Mouse (Mus musculus): ENCODE data around the gene Tex37. TPM values are rescaled to one million over a fixed set of nuclear protein-coding genes. Genes with fewer than 3 reads are reported as not detected.

The Tex37 gene
- polyA plus RNA-seq, 1 experiment from 2014 or later: not detected

DNA sequence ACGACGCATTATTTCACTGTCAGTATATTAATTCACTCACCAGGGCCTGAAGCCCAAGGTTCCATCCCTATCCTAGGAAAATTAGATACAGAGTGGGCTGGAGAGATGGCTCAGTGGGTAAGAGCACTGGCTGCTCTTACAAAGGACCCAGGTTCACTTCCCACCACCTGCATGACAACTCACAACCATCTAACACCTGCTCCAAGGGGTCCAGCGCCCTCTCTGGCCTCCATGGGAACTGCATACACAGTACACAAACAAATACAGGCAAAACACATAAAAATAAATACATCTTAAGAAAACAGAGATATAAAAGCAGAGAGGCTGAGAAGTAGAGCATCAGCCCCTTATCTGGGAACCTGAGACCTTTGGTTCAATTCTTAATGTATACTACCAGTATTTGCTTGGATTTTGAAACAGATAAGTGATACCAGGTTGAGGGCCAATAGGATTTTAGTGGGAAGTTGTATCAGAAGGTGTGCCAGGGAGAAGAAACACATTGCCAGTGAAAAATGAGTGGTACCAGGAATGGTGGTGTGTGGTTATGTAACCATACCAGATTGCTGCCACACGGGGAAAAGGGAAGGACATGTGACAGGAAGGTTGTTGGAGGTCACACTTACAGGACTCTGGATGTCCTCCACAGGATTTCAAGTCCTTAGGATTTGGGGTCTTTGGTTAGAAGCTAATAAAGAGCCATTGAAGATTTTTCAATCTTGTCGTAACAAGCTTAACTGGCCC lies 44.5 kb downstream of the Tex37 start:
- no peak overlapping the region for H3K4me2 ChIP-seq (replicated peaks)
- WGBS: 79% methylated on average over 5 of the region's 5 CpGs

DNA sequence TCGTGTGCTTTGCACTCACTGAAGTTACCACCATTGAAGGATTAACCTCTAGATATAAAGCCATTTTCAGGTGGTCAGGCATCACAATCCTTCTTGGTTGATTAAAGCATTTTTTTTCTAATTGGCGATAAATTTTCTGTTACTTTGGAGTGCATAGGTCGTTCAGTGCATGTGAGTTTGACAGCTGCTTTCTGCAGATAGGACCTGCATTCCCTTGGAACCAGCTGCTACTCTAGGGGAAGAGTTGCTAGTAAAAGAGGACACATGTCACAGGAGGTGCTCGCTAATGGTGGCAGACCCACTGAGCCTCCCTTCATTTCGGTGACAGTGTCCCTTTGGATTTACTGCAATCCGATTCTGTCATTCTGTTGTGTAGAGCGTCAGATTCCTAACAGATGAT lies 46.2 kb downstream of the Tex37 start:
- Histone ChIP-seq H3K9ac (no peak overlapping the region), H3K36me3 (0 out of 2 replicates have a peak, but pooled peaks cover 6% of the 10 kb centered on the region), H3K4me2 (replicated peaks) (no peak overlapping the region), H3K4me3 (no peak overlapping the region), H3K4me1 (0 out of 2 replicates have a peak, but pooled peaks cover 2% of the 10 kb centered on the region), H3K9me3 (no peaks in the 10 kb centered on the region), H3K27ac (no peak overlapping the region), H3K27me3 (no peaks in the 10 kb centered on the region)
- no peak for ATAC-seq (ENCODE audit: low FRiP score, low read depth)
- WGBS: 76% methylated on average over 7 of the region's 7 CpGs

More for the DNA sequence above, 44.5 kb downstream of the Tex37 start:
- ATAC-seq (ENCODE audit: low FRiP score, low read depth): no peak
- Histone ChIP-seq H3K4me3 (no peak overlapping the region), H3K9ac (no peak overlapping the region), H3K36me3 (peaks cover 14% of the 10 kb centered on the region), H3K27me3 (no peaks in the 10 kb centered on the region), H3K9me3 (no peaks in the 10 kb centered on the region), H3K27ac (no peak overlapping the region), H3K4me1 (0 out of 2 replicates have a peak, but pooled peaks cover 2% of the 10 kb centered on the region)

DNA sequence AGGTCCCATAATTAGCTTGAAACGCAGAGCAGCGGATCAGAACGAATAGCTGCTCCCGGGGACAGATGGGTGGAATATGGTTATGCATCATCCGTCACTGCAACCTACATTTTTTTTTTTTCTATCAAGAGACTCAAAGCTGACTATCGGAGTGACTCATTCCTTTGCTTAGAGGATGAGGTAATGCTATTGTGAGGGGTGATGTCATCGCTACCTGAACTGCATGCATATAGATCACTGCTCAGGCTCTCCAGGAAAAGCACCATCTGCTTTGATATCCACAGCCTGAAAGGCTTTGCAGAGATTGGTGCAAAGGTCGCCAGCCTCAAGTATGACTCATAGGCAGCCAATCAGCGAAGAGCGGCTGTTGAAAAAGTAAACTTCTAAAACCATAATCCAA lies 46.6 kb downstream of the Tex37 start:
- no peak for ATAC-seq (ENCODE audit: low FRiP score, low read depth)
- Histone ChIP-seq H3K27ac (no peak overlapping the region), H3K9me3 (no peaks in the 10 kb centered on the region), H3K36me3 (0 out of 2 replicates have a peak, but pooled peaks cover 6% of the 10 kb centered on the region), H3K27me3 (no peaks in the 10 kb centered on the region), H3K9ac (no peak overlapping the region), H3K4me1 (0 out of 2 replicates have a peak, but pooled peaks cover 2% of the 10 kb centered on the region), H3K4me2 (replicated peaks) (no peak overlapping the region), H3K4me3 (no peak overlapping the region)
- WGBS: 80% methylated on average over 10 of the region's 10 CpGs

DNA sequence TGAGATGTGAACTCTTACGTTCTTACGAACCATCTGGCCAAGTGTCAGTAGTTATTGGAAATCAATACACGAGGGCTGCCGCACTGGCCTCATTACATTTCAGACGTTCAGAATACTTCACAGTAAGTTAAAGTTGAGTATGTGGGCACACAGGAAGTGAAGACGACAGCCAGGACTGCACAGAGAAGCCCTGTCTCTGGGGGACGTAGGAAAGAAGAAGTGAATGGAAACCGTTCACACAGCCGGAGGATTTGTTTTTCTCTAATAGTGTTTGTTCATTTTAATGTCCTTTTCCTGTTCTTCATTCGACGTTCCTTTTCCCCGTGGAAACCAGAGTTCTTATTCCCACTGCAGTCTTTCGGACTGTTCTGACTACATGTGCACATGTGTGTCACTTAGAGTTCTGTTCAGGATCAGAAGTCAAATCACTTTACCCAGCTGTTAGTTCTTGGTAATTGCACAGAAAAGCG lies 47.2 kb downstream of the Tex37 start:
- Histone ChIP-seq H3K27me3 (no peaks in the 10 kb centered on the region), H3K4me2 (replicated peaks) (no peak overlapping the region), H3K9ac (no peak overlapping the region), H3K9me3 (no peaks in the 10 kb centered on the region), H3K36me3 (no peaks in the 10 kb centered on the region), H3K4me3 (no peak overlapping the region), H3K27ac (no peak overlapping the region), H3K4me1 (0 out of 2 replicates have a peak, but pooled peaks cover 2% of the 10 kb centered on the region)
- 62% methylated on average over 14 of the region's 14 CpGs for WGBS
- no peak for ATAC-seq (ENCODE audit: low FRiP score, low read depth)

DNA sequence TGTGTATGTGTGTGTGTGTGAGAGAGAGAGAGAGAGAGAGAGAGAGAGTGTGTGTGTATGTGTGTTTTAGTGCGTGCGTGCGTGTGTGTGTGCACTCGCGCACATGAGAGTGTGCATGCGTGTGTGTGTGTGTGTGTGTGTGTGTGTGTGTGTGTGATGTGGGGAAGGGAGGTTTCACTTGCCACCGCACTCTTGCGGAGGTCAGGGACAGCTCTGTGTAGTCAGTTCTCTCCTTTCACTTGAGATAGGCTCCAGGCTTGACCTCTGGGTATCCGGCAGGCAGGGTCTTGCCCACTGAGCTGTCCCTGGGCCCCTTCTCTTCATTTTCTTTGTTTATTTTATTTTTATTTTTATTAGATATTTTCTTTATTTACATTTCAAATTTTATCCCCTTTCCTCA lies 51.4 kb downstream of the Tex37 start:
- no peak overlapping the region for H3K9ac ChIP-seq
- H3K4me2 ChIP-seq (replicated peaks): no peak overlapping the region
- H3K4me1 ChIP-seq: 0 out of 2 replicates have a peak, but pooled peaks cover 2% of the 10 kb centered on the region
- no peak overlapping the region for H3K4me3 ChIP-seq
- H3K36me3 ChIP-seq: 0 out of 2 replicates have a peak, but pooled peaks cover 3% of the 10 kb centered on the region
- H3K27ac ChIP-seq: no peak overlapping the region
- no peak for ATAC-seq (ENCODE audit: low FRiP score, low read depth)
- no peaks in the 10 kb centered on the region for H3K27me3 ChIP-seq
- WGBS: 99% methylated on average over 9 of the region's 9 CpGs
- no peaks in the 10 kb centered on the region for H3K9me3 ChIP-seq

DNA sequence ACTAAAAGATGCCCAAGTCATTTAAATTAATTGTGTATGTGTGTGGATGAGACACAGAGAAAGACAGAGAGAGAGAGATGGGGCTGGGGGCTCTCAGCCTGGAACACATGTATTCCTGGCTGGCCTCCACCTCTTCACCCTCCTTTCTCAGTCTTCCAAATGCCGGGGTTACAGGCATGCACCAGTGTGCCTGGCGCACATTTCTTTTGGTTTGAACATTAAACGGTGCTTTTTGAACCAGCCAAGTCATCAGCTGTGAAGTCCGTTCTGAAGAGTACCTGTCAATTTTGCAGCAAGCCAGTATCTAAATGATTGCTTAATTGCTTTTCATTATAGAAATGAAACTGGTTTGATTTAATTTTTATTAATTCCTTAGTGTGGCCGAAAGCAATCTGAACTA lies 52.0 kb downstream of the Tex37 start:
- Histone ChIP-seq H3K27me3 (no peaks in the 10 kb centered on the region), H3K4me1 (0 out of 2 replicates have a peak, but pooled peaks cover 2% of the 10 kb centered on the region), H3K4me2 (replicated peaks) (no peak overlapping the region), H3K36me3 (0 out of 2 replicates have a peak, but pooled peaks cover 3% of the 10 kb centered on the region), H3K4me3 (no peak overlapping the region), H3K9me3 (no peaks in the 10 kb centered on the region), H3K27ac (no peak overlapping the region), H3K9ac (no peak overlapping the region)
- no peak for ATAC-seq (ENCODE audit: low FRiP score, low read depth)
- 84% methylated on average over 5 of the region's 5 CpGs for WGBS

DNA sequence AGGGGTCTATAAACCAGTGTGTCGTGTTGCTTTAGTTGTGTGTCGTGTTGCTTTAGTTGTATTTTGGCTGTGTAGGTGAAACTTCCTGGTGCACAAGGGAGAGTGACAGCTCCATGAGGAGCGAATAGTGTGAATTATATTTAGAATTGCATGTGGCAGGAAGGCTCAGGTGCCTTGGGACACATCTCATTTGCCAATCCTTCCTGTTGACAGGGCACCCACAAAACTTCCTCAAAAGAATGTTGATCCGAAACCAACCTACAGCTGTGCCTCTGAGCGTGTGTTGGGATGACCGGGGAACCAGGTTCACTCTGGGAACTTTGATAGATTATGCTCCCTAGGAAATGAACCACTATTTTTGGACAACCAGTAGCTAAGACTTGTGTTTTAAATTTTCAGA lies 54.4 kb downstream of the Tex37 start:
- 83% methylated on average over 6 of the region's 6 CpGs for WGBS
- Histone ChIP-seq H3K4me2 (replicated peaks) (no peak overlapping the region), H3K9ac (no peak overlapping the region)

More for the DNA sequence above, 54.4 kb downstream of the Tex37 start:
- Histone ChIP-seq H3K27ac (no peak overlapping the region), H3K27me3 (no peaks in the 10 kb centered on the region), H3K4me1 (no peaks in the 10 kb centered on the region), H3K36me3 (peaks cover 19% of the 10 kb centered on the region), H3K9me3 (no peaks in the 10 kb centered on the region), H3K4me3 (no peak overlapping the region)
- no peak for ATAC-seq (ENCODE audit: low FRiP score, low read depth)

Other genes with a start within 250 kb of the Tex37 start
- gene Rpia, start 126.7 kb downstream of the Tex37 start, polyA plus RNA-seq (2015; fragmentation: Nextera tagmentation; extraction: Ambion mirVana): 2.2 and 2.5 TPM in 2 replicates
- gene Eif2ak3, start 74.4 kb downstream of the Tex37 start, polyA plus RNA-seq (2015; fragmentation: Nextera tagmentation; extraction: Ambion mirVana): 11.8 and 12.8 TPM in 2 replicates
- 0.15 and 0.20 TPM in 2 replicates for gene Foxi3, start 37.6 kb upstream of the Tex37 start, polyA plus RNA-seq (2015; fragmentation: Nextera tagmentation; extraction: Ambion mirVana)
- 6.1 and 7.6 TPM in 2 replicates for gene Thnsl2, start 225.5 kb upstream of the Tex37 start, polyA plus RNA-seq (2015; fragmentation: Nextera tagmentation; extraction: Ambion mirVana)